Mouse (Mus musculus) cerebellum, adult 2 months (tissue): ENCODE measurements around the gene Cd79b.

Source experiments
- CTCF ChIP-seq: fragments of 200-500 bp; IDR thresholded peaks from 2 replicates; pipeline ENCODE4 v1.5.1; 2011; ENCODE audit warnings: low read depth, mild to moderate bottlenecking, control low read depth, low read length, moderate library complexity, borderline replicate concordance; ENCODE audit not compliant: insufficient read depth
- POLR2A ChIP-seq: fragments of 200-500 bp; IDR thresholded peaks from 2 replicates; pipeline ENCODE4 v1.6.1; 2011; ENCODE audit warnings: low read length, control low read depth, borderline replicate concordance; ENCODE audit not compliant: insufficient read depth

- TF ChIP-seq CTCF (no peak), POLR2A (no peak)
Observed at GRCm38 (mm10) chr11:106328521-106328920, 14.0 kb upstream of the Cd79b start.
